Mouse (Mus musculus): ENCODE data around the gene Mab21l3. TPM values are rescaled to one million over a fixed set of nuclear protein-coding genes. Genes with fewer than 3 reads are reported as not detected.
A peak's percentile ranks its signal among the peaks of the same experiment; 100 is the strongest.

The Mab21l3 gene
- polyA plus RNA-seq, 1 experiment from 2014 or later, result 0.12 TPM

- no peaks in the 10 kb centered on the region for H3K27me3 ChIP-seq (replicated peaks; ENCODE audit: insufficient read depth, low read length)
- H3K9ac ChIP-seq (replicated peaks; ENCODE audit: low read depth), result no peak overlapping the region
- WGBS, result 82% methylated on average over 7 of the region's 7 CpGs
- H3K9me3 ChIP-seq (ENCODE audit: low read length), result no peaks in the 10 kb centered on the region
- ATAC-seq (no peak), DNase-seq (ENCODE audit: low spot score) (peak; percentile 19)
- no peak overlapping the region for H3K4me2 ChIP-seq (replicated peaks; ENCODE audit: low read depth, low read length)
- H3K27ac ChIP-seq (ENCODE audit: low read length), result no peak overlapping the region
- no peaks in the 10 kb centered on the region for H3K4me1 ChIP-seq (ENCODE audit: insufficient read depth, low read depth, low read length)
- no peaks in the 10 kb centered on the region for H3K36me3 ChIP-seq (ENCODE audit: insufficient read depth, low read length)
- no peak overlapping the region for H3K4me3 ChIP-seq (ENCODE audit: low read depth, low read length)
- TF ChIP-seq EP300 (IDR thresholded peaks at IDR 0.05), result no peak
- TF ChIP-seq CTCF (IDR thresholded peaks at IDR 0.05), result no peak
Measured at GRCm38 (mm10) chr3:101873061-101873675, 24.4 kb upstream of the Mab21l3 start.

- TF ChIP-seq EP300 (IDR thresholded peaks at IDR 0.05) (no peak), CTCF (IDR thresholded peaks at IDR 0.05) (no peak)
- H3K4me3 ChIP-seq (ENCODE audit: low read depth, low read length), result no peak overlapping the region
- H3K27ac ChIP-seq (ENCODE audit: low read length), result no peak overlapping the region
- no peak overlapping the region for H3K9ac ChIP-seq (replicated peaks; ENCODE audit: low read depth)
- no peak overlapping the region for H3K4me2 ChIP-seq (replicated peaks; ENCODE audit: low read depth, low read length)
- DNase-seq (ENCODE audit: low spot score) (no peak), ATAC-seq (no peak)
- H3K27me3 ChIP-seq (replicated peaks; ENCODE audit: insufficient read depth, low read length), result no peaks in the 10 kb centered on the region
- no peaks in the 10 kb centered on the region for H3K4me1 ChIP-seq (ENCODE audit: insufficient read depth, low read depth, low read length)
- 85% methylated on average over 9 of the region's 9 CpGs for WGBS
- no peaks in the 10 kb centered on the region for H3K36me3 ChIP-seq (ENCODE audit: insufficient read depth, low read length)
- no peaks in the 10 kb centered on the region for H3K9me3 ChIP-seq (ENCODE audit: low read length)
Measured at GRCm38 (mm10) chr3:101871951-101872350, 23.2 kb upstream of the Mab21l3 start.

GRCm38 (mm10) chr3:101867001-101867421 is 18.3 kb upstream of the Mab21l3 start:
- Histone ChIP-seq H3K27me3 (replicated peaks; ENCODE audit: insufficient read depth, low read length) (no peaks in the 10 kb centered on the region), H3K27ac (ENCODE audit: low read length) (no peak overlapping the region), H3K4me1 (ENCODE audit: insufficient read depth, low read depth, low read length) (no peaks in the 10 kb centered on the region), H3K9me3 (ENCODE audit: low read length) (no peaks in the 10 kb centered on the region), H3K9ac (replicated peaks; ENCODE audit: low read depth) (no peak overlapping the region), H3K36me3 (ENCODE audit: insufficient read depth, low read length) (0 out of 2 replicates have a peak, but pooled peaks cover 2% of the 10 kb centered on the region), H3K4me3 (ENCODE audit: low read depth, low read length) (no peak overlapping the region), H3K4me2 (replicated peaks; ENCODE audit: low read depth, low read length) (no peak overlapping the region)
- TF ChIP-seq CTCF (IDR thresholded peaks at IDR 0.05) (no peak), EP300 (IDR thresholded peaks at IDR 0.05) (no peak)
- ATAC-seq (no peak), DNase-seq (ENCODE audit: low spot score) (no peak)
- WGBS, result 59% methylated on average over 4 of the region's 4 CpGs

DNA sequence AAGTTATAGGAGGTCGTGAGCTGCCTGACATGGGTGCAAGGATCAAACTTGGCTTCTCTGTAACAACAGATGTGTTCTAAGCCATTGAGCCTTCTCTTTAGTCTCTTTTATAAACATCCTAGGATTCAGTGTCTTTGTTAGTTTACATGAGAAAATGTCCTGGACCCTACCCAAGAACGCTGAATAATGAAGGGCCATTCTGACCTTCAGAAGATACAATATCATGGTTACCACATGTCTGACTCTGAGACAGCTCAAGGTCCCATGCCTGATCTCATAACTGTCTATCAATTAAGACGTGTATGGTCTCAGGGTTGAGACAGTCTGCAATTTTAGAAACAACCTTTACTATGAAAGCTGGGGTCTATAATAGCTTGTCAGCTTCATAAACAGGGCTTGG is 13.1 kb upstream of the Mab21l3 start:
- H3K36me3 ChIP-seq (ENCODE audit: insufficient read depth, low read length), result 0 out of 2 replicates have a peak, but pooled peaks cover 4% of the 10 kb centered on the region
- WGBS, result 33% methylated on average over 3 of the region's 3 CpGs
- H3K4me2 ChIP-seq (replicated peaks; ENCODE audit: low read depth, low read length), result no peak overlapping the region
- H3K4me1 ChIP-seq (ENCODE audit: insufficient read depth, low read depth, low read length), result no peaks in the 10 kb centered on the region
- H3K9ac ChIP-seq (replicated peaks; ENCODE audit: low read depth), result no peak overlapping the region
- no peaks in the 10 kb centered on the region for H3K27me3 ChIP-seq (replicated peaks; ENCODE audit: insufficient read depth, low read length)
- H3K9me3 ChIP-seq (ENCODE audit: low read length), result no peaks in the 10 kb centered on the region
- no peak overlapping the region for H3K27ac ChIP-seq (ENCODE audit: low read length)
- ATAC-seq, result peak; percentile 38; the same call in 1 of the 2 replicates
- DNase-seq (ENCODE audit: low spot score), result no peak
- H3K4me3 ChIP-seq (ENCODE audit: low read depth, low read length), result no peak overlapping the region
- TF ChIP-seq EP300 (IDR thresholded peaks at IDR 0.05) (no peak), CTCF (IDR thresholded peaks at IDR 0.05) (no peak)

DNA sequence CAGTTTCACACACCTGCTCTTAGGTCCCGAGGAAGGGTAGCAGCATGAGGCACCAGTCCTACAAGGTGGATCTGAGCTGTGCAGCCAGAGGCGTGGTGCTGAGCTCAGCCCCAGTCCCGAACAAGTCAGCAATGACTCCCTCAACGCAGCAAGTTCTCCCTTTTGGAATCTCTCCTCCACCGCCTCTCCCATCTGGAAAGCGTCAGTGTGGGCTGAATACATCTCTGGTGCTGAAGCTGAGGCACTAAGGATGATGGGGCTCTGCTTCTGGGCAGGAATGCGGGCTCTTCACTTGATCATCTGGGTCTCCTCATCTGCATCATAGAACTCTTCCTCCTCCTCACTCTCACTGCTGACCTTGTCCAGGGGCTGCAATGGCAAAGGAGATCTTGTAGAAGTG is 11.4 kb upstream of the Mab21l3 start:
- DNase-seq (ENCODE audit: low spot score) (no peak), ATAC-seq (no peak)
- no peak for TF ChIP-seq EP300 (IDR thresholded peaks at IDR 0.05)
- TF ChIP-seq CTCF (IDR thresholded peaks at IDR 0.05), result no peak
- Histone ChIP-seq H3K27me3 (replicated peaks; ENCODE audit: insufficient read depth, low read length) (no peaks in the 10 kb centered on the region), H3K4me1 (ENCODE audit: insufficient read depth, low read depth, low read length) (no peaks in the 10 kb centered on the region), H3K4me3 (ENCODE audit: low read depth, low read length) (no peak overlapping the region), H3K4me2 (replicated peaks; ENCODE audit: low read depth, low read length) (no peak overlapping the region), H3K36me3 (ENCODE audit: insufficient read depth, low read length) (0 out of 2 replicates have a peak, but pooled peaks cover 4% of the 10 kb centered on the region), H3K27ac (ENCODE audit: low read length) (no peak overlapping the region), H3K9ac (replicated peaks; ENCODE audit: low read depth) (no peak overlapping the region), H3K9me3 (ENCODE audit: low read length) (no peaks in the 10 kb centered on the region)
- WGBS, result 79% methylated on average over 7 of the region's 7 CpGs

- no peak for ATAC-seq
- 87% methylated on average over 7 of the region's 7 CpGs for WGBS
- TF ChIP-seq CTCF (IDR thresholded peaks at IDR 0.05) (no peak), EP300 (IDR thresholded peaks at IDR 0.05) (no peak)
Measured at GRCm38 (mm10) chr3:101859740-101860139, 11.0 kb upstream of the Mab21l3 start.

More at GRCm38 (mm10) chr3:101859740-101860139, 11.0 kb upstream of the Mab21l3 start:
- Histone ChIP-seq H3K36me3 (ENCODE audit: insufficient read depth, low read length) (0 out of 2 replicates have a peak, but pooled peaks cover 4% of the 10 kb centered on the region), H3K9me3 (ENCODE audit: low read length) (no peaks in the 10 kb centered on the region), H3K4me1 (ENCODE audit: insufficient read depth, low read depth, low read length) (no peaks in the 10 kb centered on the region), H3K27me3 (replicated peaks; ENCODE audit: insufficient read depth, low read length) (no peaks in the 10 kb centered on the region), H3K27ac (ENCODE audit: low read length) (no peak overlapping the region), H3K4me3 (ENCODE audit: low read depth, low read length) (no peak overlapping the region), H3K9ac (replicated peaks; ENCODE audit: low read depth) (no peak overlapping the region), H3K4me2 (replicated peaks; ENCODE audit: low read depth, low read length) (no peak overlapping the region)
- no peak for DNase-seq (ENCODE audit: low spot score)

Data from lung, postnatal 0 days (tissue).